Mouse (Mus musculus): ENCODE data around the gene Dzip1. TPM values are rescaled to one million over a fixed set of nuclear protein-coding genes. Genes with fewer than 3 reads are reported as not detected.
A peak's percentile ranks its signal among the peaks of the same experiment; 100 is the strongest.

The Dzip1 gene
- polyA plus RNA-seq, 1 experiment from 2014 or later: 9.3 TPM

- no peak for ATAC-seq (ENCODE audit: insufficient number of reproducible peaks, low FRiP score)
- H3K4me1 ChIP-seq (replicated peaks): no peaks in the 10 kb centered on the region; the same call in 1 of the 2 replicates
- H3K27me3 ChIP-seq (replicated peaks): no peaks in the 10 kb centered on the region; the same call in 1 of the 2 replicates
- no peak overlapping the region for H3K4me3 ChIP-seq
- no peak overlapping the region for H3K9ac ChIP-seq
- no peaks in the 10 kb centered on the region for H3K9me3 ChIP-seq (replicated peaks)
- 85% methylated on average over 13 of the region's 13 CpGs for WGBS
- no peak overlapping the region for H3K4me2 ChIP-seq
- no peak overlapping the region for H3K27ac ChIP-seq (ENCODE audit: poor library complexity, severe bottlenecking)
- H3K36me3 ChIP-seq: no peaks in the 10 kb centered on the region; the same call in 1 of the 2 replicates
Measured at GRCm38 (mm10) chr14:118868102-118868724, 57.0 kb downstream of the Dzip1 start.

- WGBS: 69% methylated on average over 6 of the region's 6 CpGs
- H3K9ac ChIP-seq: no peak overlapping the region
- H3K4me2 ChIP-seq: no peak overlapping the region
- H3K4me1 ChIP-seq (replicated peaks): no peaks in the 10 kb centered on the region; the same call in 1 of the 2 replicates
- no peak for ATAC-seq (ENCODE audit: insufficient number of reproducible peaks, low FRiP score)
- no peak overlapping the region for H3K4me3 ChIP-seq
- no peaks in the 10 kb centered on the region; the same call in 1 of the 2 replicates for H3K27me3 ChIP-seq (replicated peaks)
- H3K9me3 ChIP-seq (replicated peaks): no peaks in the 10 kb centered on the region
- no peak overlapping the region for H3K27ac ChIP-seq (ENCODE audit: poor library complexity, severe bottlenecking)
- no peaks in the 10 kb centered on the region for H3K36me3 ChIP-seq
Measured at GRCm38 (mm10) chr14:118867366-118867765, 57.9 kb downstream of the Dzip1 start.

- no peaks in the 10 kb centered on the region for H3K9me3 ChIP-seq (replicated peaks)
- no peaks in the 10 kb centered on the region; the same call in 1 of the 2 replicates for H3K4me1 ChIP-seq (replicated peaks)
- no peaks in the 10 kb centered on the region for H3K36me3 ChIP-seq
- H3K9ac ChIP-seq: no peak overlapping the region
- H3K27ac ChIP-seq (ENCODE audit: poor library complexity, severe bottlenecking): no peak overlapping the region
- ATAC-seq (ENCODE audit: insufficient number of reproducible peaks, low FRiP score): no peak
- H3K4me2 ChIP-seq: no peak overlapping the region
- H3K27me3 ChIP-seq (replicated peaks): no peaks in the 10 kb centered on the region; the same call in 1 of the 2 replicates
- WGBS: 58% methylated on average over 10 of the region's 10 CpGs
- H3K4me3 ChIP-seq: no peak overlapping the region
Measured at GRCm38 (mm10) chr14:118866014-118866811, 59.0 kb downstream of the Dzip1 start.

- 49% methylated on average over 4 of the region's 4 CpGs for WGBS
- H3K9me3 ChIP-seq (replicated peaks): no peaks in the 10 kb centered on the region
- H3K4me1 ChIP-seq (replicated peaks): no peaks in the 10 kb centered on the region; the same call in 1 of the 2 replicates
- H3K4me3 ChIP-seq: no peak overlapping the region
- no peak overlapping the region for H3K4me2 ChIP-seq
- H3K27ac ChIP-seq (ENCODE audit: poor library complexity, severe bottlenecking): no peak overlapping the region
- H3K27me3 ChIP-seq (replicated peaks): no peaks in the 10 kb centered on the region; the same call in 1 of the 2 replicates
- no peaks in the 10 kb centered on the region for H3K36me3 ChIP-seq
- H3K9ac ChIP-seq: no peak overlapping the region
- ATAC-seq (ENCODE audit: insufficient number of reproducible peaks, low FRiP score): no peak
Measured at GRCm38 (mm10) chr14:118864905-118865304, 60.4 kb downstream of the Dzip1 start.

- H3K9me3 ChIP-seq (replicated peaks): no peaks in the 10 kb centered on the region
- 48% methylated on average over 7 of the region's 7 CpGs for WGBS
- peaks cover 9% of the 10 kb centered on the region for H3K27me3 ChIP-seq (replicated peaks)
- ATAC-seq (ENCODE audit: insufficient number of reproducible peaks, low FRiP score): no peak
- no peak overlapping the region for H3K4me3 ChIP-seq
- no peaks in the 10 kb centered on the region for H3K4me1 ChIP-seq (replicated peaks)
- no peak overlapping the region for H3K9ac ChIP-seq
- H3K36me3 ChIP-seq: no peaks in the 10 kb centered on the region
- H3K27ac ChIP-seq (ENCODE audit: poor library complexity, severe bottlenecking): no peak overlapping the region
- H3K4me2 ChIP-seq: no peak overlapping the region
Measured at GRCm38 (mm10) chr14:118862253-118862652, 63.0 kb downstream of the Dzip1 start.

GRCm38 (mm10) chr14:118858318-118858717 lies 66.9 kb downstream of the Dzip1 start:
- H3K27ac ChIP-seq (ENCODE audit: poor library complexity, severe bottlenecking): no peak overlapping the region
- peaks cover 14% of the 10 kb centered on the region for H3K4me1 ChIP-seq (replicated peaks)
- no peak overlapping the region for H3K9ac ChIP-seq
- peaks cover 43% of the 10 kb centered on the region for H3K27me3 ChIP-seq (replicated peaks)
- H3K4me2 ChIP-seq: no peak overlapping the region
- H3K4me3 ChIP-seq: no peak overlapping the region
- no peak for ATAC-seq (ENCODE audit: insufficient number of reproducible peaks, low FRiP score)
- 65% methylated on average over 6 of the region's 6 CpGs for WGBS
- H3K36me3 ChIP-seq: no peaks in the 10 kb centered on the region
- H3K9me3 ChIP-seq (replicated peaks): no peaks in the 10 kb centered on the region

- H3K4me1 ChIP-seq (replicated peaks): peaks cover 14% of the 10 kb centered on the region
- 77% methylated on average over 6 of the region's 6 CpGs for WGBS
- ATAC-seq (ENCODE audit: insufficient number of reproducible peaks, low FRiP score): no peak
- H3K4me3 ChIP-seq: no peak overlapping the region
- no peaks in the 10 kb centered on the region for H3K9me3 ChIP-seq (replicated peaks)
- H3K27me3 ChIP-seq (replicated peaks): peaks cover 48% of the 10 kb centered on the region
- H3K27ac ChIP-seq (ENCODE audit: poor library complexity, severe bottlenecking): no peak overlapping the region
- no peak overlapping the region for H3K4me2 ChIP-seq
- H3K36me3 ChIP-seq: no peaks in the 10 kb centered on the region
- H3K9ac ChIP-seq: no peak overlapping the region
Measured at GRCm38 (mm10) chr14:118856563-118856962, 68.7 kb downstream of the Dzip1 start.

- H3K4me3 ChIP-seq: peak overlapping the region; percentile 70
- peak overlapping the region; percentile 97 for H3K4me2 ChIP-seq
- H3K9me3 ChIP-seq (replicated peaks): no peaks in the 10 kb centered on the region
- peaks cover 48% of the 10 kb centered on the region for H3K27me3 ChIP-seq (replicated peaks)
- no peak overlapping the region for H3K27ac ChIP-seq (ENCODE audit: poor library complexity, severe bottlenecking)
- peaks cover 14% of the 10 kb centered on the region for H3K4me1 ChIP-seq (replicated peaks)
- H3K9ac ChIP-seq: peak overlapping the region; percentile 71
- ATAC-seq (ENCODE audit: insufficient number of reproducible peaks, low FRiP score): 0 out of 2 replicates have a peak, but pooled peaks have one; percentile 18
- 2% methylated on average over 28 of the region's 28 CpGs for whole genome bisulfite sequencing
- no peaks in the 10 kb centered on the region for H3K36me3 ChIP-seq
Measured at GRCm38 (mm10) chr14:118855141-118855800, 70.0 kb downstream of the Dzip1 start.

- WGBS: 2% methylated on average over 48 of the region's 48 CpGs
- Histone ChIP-seq H3K9ac (peak overlapping the region; percentile 71), H3K27me3 (replicated peaks) (peaks cover 48% of the 10 kb centered on the region), H3K36me3 (no peaks in the 10 kb centered on the region), H3K27ac (ENCODE audit: poor library complexity, severe bottlenecking) (no peak overlapping the region), H3K4me2 (peak overlapping the region; percentile 97), H3K9me3 (replicated peaks) (no peaks in the 10 kb centered on the region), H3K4me3 (peak overlapping the region; percentile 70), H3K4me1 (replicated peaks) (peaks cover 14% of the 10 kb centered on the region)
- peak; percentile 42 for ATAC-seq (ENCODE audit: insufficient number of reproducible peaks, low FRiP score)
Measured at GRCm38 (mm10) chr14:118854371-118855114, 70.7 kb downstream of the Dzip1 start.

- H3K9me3 ChIP-seq (replicated peaks): no peaks in the 10 kb centered on the region
- H3K36me3 ChIP-seq: no peaks in the 10 kb centered on the region
- 64% methylated on average over 6 of the region's 6 CpGs for WGBS
- H3K4me2 ChIP-seq: no peak overlapping the region
- no peak overlapping the region for H3K4me3 ChIP-seq
- H3K4me1 ChIP-seq (replicated peaks): peaks cover 14% of the 10 kb centered on the region
- H3K27me3 ChIP-seq (replicated peaks): peaks cover 33% of the 10 kb centered on the region
- no peak overlapping the region for H3K9ac ChIP-seq
- no peak overlapping the region for H3K27ac ChIP-seq (ENCODE audit: poor library complexity, severe bottlenecking)
- no peak for ATAC-seq (ENCODE audit: insufficient number of reproducible peaks, low FRiP score)
Measured at GRCm38 (mm10) chr14:118851496-118852107, 73.7 kb downstream of the Dzip1 start.

Measured in heart, embryonic 12.5 days (tissue).